Comparison of ENCODE assay signal across 33 mouse cellular contexts in the genomic region with DNA sequence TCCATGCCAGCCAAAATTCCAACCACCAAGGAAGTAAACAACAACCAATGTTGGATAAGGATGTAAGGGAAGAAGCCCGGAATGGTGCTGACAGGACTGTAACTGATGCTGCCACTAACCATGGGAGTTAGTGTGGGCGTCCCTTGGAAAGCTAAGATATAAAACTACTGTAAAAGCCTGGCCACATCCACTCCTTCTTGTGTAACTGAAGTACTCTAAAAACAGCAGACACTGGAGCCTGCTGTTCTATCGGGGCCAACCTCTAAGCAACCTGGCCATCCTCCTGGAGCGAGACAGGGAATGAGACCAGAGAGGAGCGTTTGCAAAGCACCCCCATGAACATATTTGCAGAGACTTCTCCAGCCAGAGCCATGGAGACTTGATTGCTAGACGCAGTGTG.
"Had no signal": no experiment of that assay in that cellular context is flagged by ENCODE, and none has a peak within 500 bp of the region (broad histone marks: within the 10 kb centered on the region; RNA-seq: fewer than 3 reads in every experiment).

No protein-coding gene starts in this region.

- H3K9me3 ChIP-seq: heart, embryonic 13.5 days; heart, embryonic 15.5 days; hindbrain, embryonic 15.5 days; intestine, embryonic 15.5 days; kidney, embryonic 15.5 days had no signal

- ATAC-seq: hindbrain, embryonic 16.5 days; hindbrain, postnatal 0 days; inflammation-experienced regulatory T-cells, adult 6 months; intestine, embryonic 15.5 days; intestine, embryonic 16.5 days; intestine, postnatal 0 days had no signal

- H3K36me3 ChIP-seq: heart, embryonic 12.5 days; heart, embryonic 13.5 days; heart, embryonic 15.5 days; hindbrain, embryonic 10.5 days; hindbrain, embryonic 12.5 days; hindbrain, embryonic 13.5 days; hindbrain, embryonic 15.5 days; intestine, embryonic 15.5 days; kidney, embryonic 15.5 days had no signal

- H3K4me3 ChIP-seq: heart, embryonic 12.5 days; heart, embryonic 13.5 days; heart, embryonic 15.5 days; hindbrain, embryonic 10.5 days; hindbrain, embryonic 12.5 days; hindbrain, embryonic 13.5 days; hindbrain, embryonic 15.5 days; intestine, embryonic 15.5 days; kidney, embryonic 15.5 days; layer of hippocampus, adult 2 months; left cerebral cortex, adult 2 months had no signal

- DNase-seq: heart, postnatal 10 days; heart, postnatal 14 days; heart, postnatal 36 days; heart, postnatal 4 days; kidney, adult 11 months; kidney, adult 18-20 months; kidney, adult 2 months; kidney, adult 8-10 months; kidney, adult 9 months; kidney, postnatal 10 days; kidney, postnatal 14 days; kidney, postnatal 25 days; kidney, postnatal 4 days; layer of hippocampus, adult 9-11 months; layer of hippocampus, postnatal 36 days had no signal

- H3K4me1 ChIP-seq: heart, embryonic 12.5 days; heart, embryonic 13.5 days; heart, embryonic 15.5 days; hindbrain, embryonic 10.5 days; hindbrain, embryonic 12.5 days; hindbrain, embryonic 13.5 days; hindbrain, embryonic 15.5 days; intestine, embryonic 15.5 days; kidney, embryonic 15.5 days had no signal

- H3K27ac ChIP-seq: heart, embryonic 13.5 days; heart, embryonic 15.5 days; hindbrain, embryonic 10.5 days; hindbrain, embryonic 12.5 days; hindbrain, embryonic 13.5 days; hindbrain, embryonic 14.5 days; hindbrain, embryonic 15.5 days; hindbrain, postnatal 0 days; intestine, embryonic 15.5 days; kidney, embryonic 15.5 days; kidney, postnatal 0 days; layer of hippocampus, adult 2 months; left cerebral cortex, adult 2 months had no signal

- H3K27me3 ChIP-seq: heart, embryonic 12.5 days; heart, embryonic 13.5 days; heart, embryonic 15.5 days; hindbrain, embryonic 12.5 days; hindbrain, embryonic 13.5 days; hindbrain, embryonic 15.5 days; intestine, embryonic 15.5 days; kidney, embryonic 15.5 days had no signal
